Mouse (Mus musculus): Measurements from ENCODE around the gene Cd47. TPM values are rescaled to one million over a fixed set of nuclear protein-coding genes. Genes with fewer than 3 reads are reported as not detected.

Gene Cd47
- polyA plus RNA-seq, 1 experiment from 2014 or later = 110 TPM

DNA sequence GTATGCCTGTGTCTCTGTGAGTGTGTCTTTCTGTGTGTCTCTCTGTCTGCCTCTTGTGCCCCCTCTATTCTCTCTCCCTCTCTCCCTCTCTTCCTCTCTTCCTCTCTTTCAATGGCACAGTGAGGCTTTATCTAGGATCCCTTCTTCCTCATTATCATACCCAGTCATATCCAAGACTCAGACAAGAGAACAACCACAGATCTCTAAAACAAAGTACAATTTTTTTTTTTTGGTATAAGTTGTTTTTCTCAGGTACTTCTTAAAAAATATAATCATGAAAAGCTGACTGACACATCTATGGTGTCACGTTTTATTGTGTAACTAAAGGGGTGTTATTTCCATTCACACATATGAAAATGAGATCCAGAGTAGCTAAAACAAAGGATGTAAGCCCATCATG lies 27.3 kb upstream of the Cd47 start:
- WGBS = 97% methylated on average over 1 of the region's 1 CpGs
- H3K36me3 ChIP-seq = no peaks in the 10 kb centered on the region
- H3K4me2 ChIP-seq = no peak overlapping the region
- ATAC-seq (ENCODE audit: low FRiP score) = no peak
- H3K27me3 ChIP-seq = no peaks in the 10 kb centered on the region
- H3K9me3 ChIP-seq = no peaks in the 10 kb centered on the region
- H3K4me3 ChIP-seq = no peak overlapping the region
- H3K9ac ChIP-seq = no peak overlapping the region
- no peak overlapping the region for H3K27ac ChIP-seq
- no peaks in the 10 kb centered on the region for H3K4me1 ChIP-seq (replicated peaks)

- Histone ChIP-seq H3K9ac (no peak overlapping the region), H3K27me3 (no peaks in the 10 kb centered on the region), H3K9me3 (no peaks in the 10 kb centered on the region), H3K27ac (no peak overlapping the region), H3K4me2 (no peak overlapping the region), H3K4me1 (replicated peaks) (no peaks in the 10 kb centered on the region), H3K36me3 (no peaks in the 10 kb centered on the region), H3K4me3 (no peak overlapping the region)
- no peak for ATAC-seq (ENCODE audit: low FRiP score)
- 86% methylated on average over 18 of the region's 18 CpGs for WGBS
Observed at GRCm38 (mm10) chr16:49774059-49775001, 26.0 kb upstream of the Cd47 start.

DNA sequence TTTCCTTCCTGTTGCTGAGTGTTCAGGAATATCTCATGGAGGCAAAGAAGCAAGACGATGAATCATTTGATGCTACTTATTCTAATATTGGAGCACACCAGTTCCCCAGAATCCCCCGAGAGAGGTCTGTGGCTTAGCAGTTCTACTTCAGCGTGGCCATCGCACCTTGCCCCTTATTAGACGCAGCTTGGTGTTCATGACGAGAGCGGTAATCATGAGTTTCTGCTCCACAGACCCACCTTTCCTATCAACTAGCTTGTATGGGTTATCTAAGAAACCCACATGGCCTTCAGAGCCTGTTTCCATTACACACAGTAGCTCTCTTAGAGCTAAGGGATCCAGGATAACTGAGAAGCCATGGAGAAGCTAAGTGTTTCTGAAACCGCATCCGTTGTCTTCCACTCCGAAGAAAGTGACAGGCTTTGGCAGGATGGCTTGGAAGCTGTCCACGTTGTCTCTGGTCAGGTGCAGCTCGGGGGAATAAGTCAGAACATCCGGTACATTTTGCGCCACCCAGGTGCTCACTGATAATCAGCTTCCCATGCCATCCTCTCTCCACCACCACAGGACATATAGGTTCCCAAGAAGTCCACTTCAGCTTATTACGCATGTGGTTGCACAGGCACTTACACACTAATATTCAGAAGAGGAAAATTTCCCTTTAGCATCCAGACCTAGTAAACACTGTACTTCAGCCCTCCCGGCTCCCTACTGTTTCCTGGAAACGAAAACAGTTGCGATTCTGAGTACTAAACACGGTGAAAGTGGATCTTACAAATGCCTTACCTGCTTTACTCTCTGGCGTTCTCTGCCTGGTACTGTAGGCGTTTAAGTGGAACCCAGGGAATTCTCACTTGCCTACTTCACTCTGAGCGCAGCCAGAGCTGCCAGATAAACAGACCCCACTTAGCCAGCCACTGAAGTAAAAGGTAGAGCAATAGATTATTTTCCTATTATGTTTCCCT lies 25.0 kb upstream of the Cd47 start:
- no peak overlapping the region for H3K4me3 ChIP-seq
- H3K9ac ChIP-seq = no peak overlapping the region
- no peak for ATAC-seq (ENCODE audit: low FRiP score)
- H3K27me3 ChIP-seq = no peaks in the 10 kb centered on the region
- H3K4me1 ChIP-seq (replicated peaks) = no peaks in the 10 kb centered on the region
- H3K9me3 ChIP-seq = no peaks in the 10 kb centered on the region
- WGBS = 89% methylated on average over 22 of the region's 22 CpGs
- no peaks in the 10 kb centered on the region for H3K36me3 ChIP-seq
- H3K27ac ChIP-seq = no peak overlapping the region
- H3K4me2 ChIP-seq = no peak overlapping the region

DNA sequence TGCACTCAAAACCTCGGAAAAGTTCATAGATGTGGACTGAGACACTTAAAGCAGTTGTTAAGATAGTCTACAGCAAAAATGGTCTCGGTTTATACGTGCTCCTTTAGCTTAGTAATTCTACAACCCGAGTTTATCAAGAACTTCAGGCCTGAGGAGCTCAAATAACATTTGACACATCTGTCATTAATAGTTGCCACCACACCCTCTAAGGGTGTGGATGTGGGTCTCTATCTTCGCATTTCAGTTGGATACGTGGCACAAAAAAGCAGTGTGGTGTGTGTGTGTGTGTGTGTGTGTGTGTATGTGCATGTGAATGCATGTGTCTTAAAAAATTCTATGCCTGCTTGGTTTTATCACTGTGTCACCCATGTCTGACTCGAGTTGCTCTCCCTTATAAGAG lies 23.4 kb upstream of the Cd47 start:
- no peak for ATAC-seq (ENCODE audit: low FRiP score)
- Histone ChIP-seq H3K4me3 (no peak overlapping the region), H3K9ac (no peak overlapping the region), H3K9me3 (no peaks in the 10 kb centered on the region), H3K4me2 (no peak overlapping the region), H3K27ac (no peak overlapping the region), H3K36me3 (no peaks in the 10 kb centered on the region), H3K4me1 (replicated peaks) (no peaks in the 10 kb centered on the region), H3K27me3 (no peaks in the 10 kb centered on the region)
- 85% methylated on average over 7 of the region's 7 CpGs for WGBS

DNA sequence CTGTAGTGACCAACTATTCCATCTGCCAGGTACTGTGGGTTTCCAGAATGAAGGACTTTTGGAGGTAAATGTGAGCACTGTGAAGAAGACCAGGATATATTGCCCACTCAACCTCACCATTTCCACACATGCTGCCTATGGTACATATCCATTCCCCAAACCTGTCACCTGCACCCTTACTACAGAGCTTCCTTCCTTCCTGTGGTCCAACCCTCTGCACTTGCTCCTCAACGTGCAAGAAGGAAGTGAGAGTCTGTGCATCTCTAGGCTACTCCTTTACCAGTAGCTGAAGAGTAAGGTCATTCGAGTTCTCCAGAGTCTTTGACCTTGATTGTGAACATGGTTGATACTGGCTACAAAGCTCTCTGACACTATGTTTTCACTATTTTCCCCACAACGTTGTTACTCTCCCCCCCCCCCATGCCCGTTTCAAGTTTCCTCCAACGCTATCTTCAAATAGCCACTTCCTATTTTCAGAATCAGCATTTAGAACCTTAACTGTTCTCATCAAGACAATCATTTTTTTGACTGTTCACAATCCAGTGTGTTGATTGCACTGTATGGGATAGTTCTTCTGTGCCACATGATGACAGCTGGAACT lies 18.7 kb upstream of the Cd47 start:
- no peaks in the 10 kb centered on the region for H3K36me3 ChIP-seq
- no peak overlapping the region for H3K4me2 ChIP-seq
- ATAC-seq (ENCODE audit: low FRiP score) = no peak
- H3K4me3 ChIP-seq = no peak overlapping the region
- no peaks in the 10 kb centered on the region for H3K9me3 ChIP-seq
- no peak overlapping the region for H3K9ac ChIP-seq
- H3K27ac ChIP-seq = no peak overlapping the region
- no peaks in the 10 kb centered on the region for H3K4me1 ChIP-seq (replicated peaks)
- WGBS = 88% methylated on average over 5 of the region's 5 CpGs
- H3K27me3 ChIP-seq = no peaks in the 10 kb centered on the region

DNA sequence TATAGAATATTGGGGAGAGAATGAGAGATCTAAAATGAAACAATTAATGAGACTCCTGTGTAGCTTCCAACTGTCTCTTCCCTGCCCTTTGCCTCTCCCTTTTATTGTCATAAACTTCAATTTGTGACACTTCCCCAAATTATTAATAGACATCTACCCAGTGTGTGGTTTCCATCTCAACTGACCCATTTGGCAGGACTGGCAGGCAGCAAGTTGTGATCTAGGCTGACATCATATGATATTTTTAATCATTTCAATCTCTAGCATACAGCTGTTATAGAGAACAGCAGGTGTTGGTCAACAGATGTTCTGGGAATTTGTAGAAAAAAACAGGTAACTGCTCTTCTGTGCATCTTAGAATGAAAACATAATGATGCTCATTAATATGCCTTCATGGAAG lies 17.0 kb upstream of the Cd47 start:
- Histone ChIP-seq H3K27ac (no peak overlapping the region), H3K9ac (no peak overlapping the region), H3K4me3 (no peak overlapping the region), H3K4me2 (no peak overlapping the region), H3K36me3 (no peaks in the 10 kb centered on the region), H3K4me1 (replicated peaks) (no peaks in the 10 kb centered on the region), H3K27me3 (no peaks in the 10 kb centered on the region), H3K9me3 (no peaks in the 10 kb centered on the region)
- no peak for ATAC-seq (ENCODE audit: low FRiP score)

GRCm38 (mm10) chr16:49786116-49786515 lies 14.2 kb upstream of the Cd47 start:
- ATAC-seq (ENCODE audit: low FRiP score) = no peak
- Histone ChIP-seq H3K4me3 (no peak overlapping the region), H3K4me2 (no peak overlapping the region), H3K27me3 (no peaks in the 10 kb centered on the region), H3K36me3 (no peaks in the 10 kb centered on the region), H3K27ac (no peak overlapping the region), H3K9ac (no peak overlapping the region), H3K9me3 (no peaks in the 10 kb centered on the region), H3K4me1 (replicated peaks) (no peaks in the 10 kb centered on the region)
- 91% methylated on average over 6 of the region's 6 CpGs for WGBS

DNA sequence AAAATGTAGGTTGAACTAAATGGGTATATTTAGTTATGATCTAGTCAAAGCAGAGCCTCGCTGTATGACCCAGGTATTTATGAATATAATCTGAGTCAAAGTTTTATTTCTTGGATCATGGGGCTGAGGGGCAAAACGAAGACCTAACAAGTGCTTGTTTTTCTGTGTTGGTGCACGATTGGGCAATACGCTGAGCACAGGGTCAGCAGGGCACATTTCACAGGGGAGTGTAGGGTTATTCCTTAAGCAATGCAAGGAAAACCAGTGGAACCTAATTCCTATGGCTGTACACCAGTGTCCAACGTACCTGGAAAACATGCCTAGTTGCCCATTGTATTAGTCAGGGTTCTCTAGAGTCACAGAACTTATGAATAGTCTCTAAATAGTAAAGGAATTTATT lies 12.6 kb upstream of the Cd47 start:
- Histone ChIP-seq H3K27ac (no peak overlapping the region), H3K4me2 (no peak overlapping the region), H3K4me3 (no peak overlapping the region), H3K36me3 (no peaks in the 10 kb centered on the region), H3K27me3 (no peaks in the 10 kb centered on the region), H3K9ac (no peak overlapping the region), H3K4me1 (replicated peaks) (no peaks in the 10 kb centered on the region), H3K9me3 (no peaks in the 10 kb centered on the region)
- 93% methylated on average over 5 of the region's 5 CpGs for WGBS
- ATAC-seq (ENCODE audit: low FRiP score) = no peak

DNA sequence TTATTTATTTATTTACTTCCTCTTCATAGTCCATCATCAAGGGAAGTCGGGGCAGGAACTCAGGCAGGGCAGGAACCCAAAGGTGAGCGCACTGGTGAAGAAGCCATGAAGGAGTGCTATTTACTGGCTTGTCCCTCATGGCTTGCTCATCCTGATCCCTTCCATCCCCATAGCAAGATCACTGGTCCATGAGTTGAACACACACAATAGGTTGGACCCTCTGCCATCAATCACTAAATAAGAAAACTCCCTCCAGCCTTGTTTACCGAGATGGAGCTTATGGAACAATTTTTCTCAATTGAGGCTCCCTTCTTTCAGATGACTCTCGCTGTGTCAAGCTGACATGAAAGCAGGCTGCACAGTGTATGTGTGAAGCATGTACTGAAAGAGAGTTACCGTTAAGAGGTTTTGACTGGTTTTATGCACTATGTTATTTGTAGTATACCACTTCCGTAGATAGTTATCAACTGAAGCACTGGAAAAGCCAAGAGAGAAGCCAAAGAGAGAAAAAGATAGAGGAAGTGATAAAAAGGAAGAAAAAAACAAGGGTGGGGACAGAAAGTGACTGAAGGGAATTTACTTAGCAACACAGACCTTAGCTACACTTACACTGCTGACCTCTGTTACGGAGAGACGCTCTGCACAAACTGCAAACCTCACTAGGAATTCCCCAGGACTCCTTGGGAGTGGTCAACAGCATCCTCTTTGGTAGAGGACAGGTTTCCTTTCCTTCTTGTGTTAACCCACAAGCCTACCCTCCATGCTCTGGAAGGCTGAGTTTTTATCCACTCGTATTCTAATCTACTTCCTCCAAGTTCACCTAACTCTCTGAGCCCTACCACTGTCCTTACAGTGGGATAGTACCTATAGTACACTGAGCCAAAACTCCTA lies 9.5 kb upstream of the Cd47 start:
- Histone ChIP-seq H3K27ac (no peak overlapping the region), H3K9me3 (no peaks in the 10 kb centered on the region), H3K4me3 (no peak overlapping the region), H3K4me1 (replicated peaks) (no peaks in the 10 kb centered on the region), H3K9ac (no peak overlapping the region), H3K4me2 (no peak overlapping the region), H3K27me3 (no peaks in the 10 kb centered on the region), H3K36me3 (no peaks in the 10 kb centered on the region)
- no peak for ATAC-seq (ENCODE audit: low FRiP score)
- WGBS = 74% methylated on average over 9 of the region's 9 CpGs

DNA sequence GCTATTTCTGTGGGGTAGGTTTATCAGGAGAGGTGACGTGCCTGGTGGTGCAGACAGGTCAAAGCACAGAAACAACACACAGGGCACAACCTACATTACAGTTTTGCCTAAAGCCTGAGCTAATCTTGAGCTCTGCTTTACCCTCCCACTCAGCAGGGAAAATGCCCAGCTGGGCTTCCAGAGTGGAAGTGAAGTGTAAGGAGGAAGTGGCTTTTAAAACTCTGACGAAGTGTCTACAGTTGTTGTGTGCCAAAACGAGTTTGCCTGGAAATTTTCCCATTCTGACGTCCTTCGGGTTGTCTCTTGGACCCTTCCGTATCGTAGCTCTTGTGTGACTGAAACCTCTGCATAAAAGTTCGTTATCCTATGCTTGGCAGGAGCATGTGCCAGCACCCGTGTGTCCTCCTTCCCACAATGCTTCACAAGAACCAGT lies 7.9 kb upstream of the Cd47 start:
- Histone ChIP-seq H3K9ac (no peak overlapping the region), H3K27ac (no peak overlapping the region)
- 84% methylated on average over 9 of the region's 9 CpGs for whole genome bisulfite sequencing

DNA sequence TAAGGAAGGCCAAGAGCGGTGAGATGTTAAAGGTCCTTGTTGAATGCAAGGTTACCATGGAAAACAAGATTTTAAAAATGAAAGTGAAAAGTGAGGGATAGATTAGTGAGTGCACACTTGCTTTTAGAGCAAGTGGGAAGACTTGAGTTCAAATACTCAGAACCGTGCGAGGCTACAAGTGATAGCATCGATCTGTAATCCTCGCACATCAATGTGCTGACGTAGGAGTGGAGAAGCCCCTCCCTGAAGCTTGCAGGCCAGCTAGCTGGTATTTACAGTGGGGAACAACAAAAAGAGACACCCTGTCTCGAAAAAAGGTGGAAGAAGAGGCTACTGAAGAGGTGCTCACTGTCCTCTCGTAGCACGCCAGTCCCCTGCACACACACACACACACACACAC lies 6.7 kb upstream of the Cd47 start:
- WGBS = 90% methylated on average over 9 of the region's 9 CpGs
- Histone ChIP-seq H3K4me2 (no peak overlapping the region), H3K4me1 (replicated peaks) (no peaks in the 10 kb centered on the region), H3K9me3 (no peaks in the 10 kb centered on the region), H3K27ac (no peak overlapping the region), H3K27me3 (no peaks in the 10 kb centered on the region), H3K9ac (no peak overlapping the region), H3K36me3 (no peaks in the 10 kb centered on the region), H3K4me3 (no peak overlapping the region)
- ATAC-seq (ENCODE audit: low FRiP score) = no peak

More for the DNA sequence above, 7.9 kb upstream of the Cd47 start:
- Histone ChIP-seq H3K4me3 (no peak overlapping the region), H3K4me2 (no peak overlapping the region), H3K36me3 (no peaks in the 10 kb centered on the region), H3K4me1 (replicated peaks) (no peaks in the 10 kb centered on the region), H3K27me3 (no peaks in the 10 kb centered on the region), H3K9me3 (no peaks in the 10 kb centered on the region)
- ATAC-seq (ENCODE audit: low FRiP score) = no peak

All from hindbrain, embryonic 13.5 days (tissue).